8 mouse cellular contexts compared by ENCODE assay signal in genomic region chr11:94208811-94209675, GRCm38 (mm10). TPM values are rescaled to one million over a fixed set of nuclear protein-coding genes. Genes with fewer than 3 reads are reported as not detected.
DNase-seq lines count a peak whose midpoint lies in the region; ATAC-seq and TF ChIP-seq lines count a peak whose summit lies in the region.

No protein-coding gene starts in this region.

- TF ChIP-seq CTCF in heart, postnatal 0 days (IDR thresholded peaks at IDR 0.05; ENCODE audit: low read depth): no peak
- no peak for TF ChIP-seq CTCF in bone marrow macrophage, adult 2 months (IDR thresholded peaks at IDR 0.05; ENCODE audit: low read depth, low read length)

- ATAC-seq in heart, postnatal 0 days (ENCODE audit: insufficient read depth, low read depth): no peak
- ATAC-seq in hindbrain, embryonic 15.5 days (ENCODE audit: low FRiP score, low read depth): no peak
- no peak for ATAC-seq in midbrain, embryonic 14.5 days (ENCODE audit: low FRiP score, low TSS enrichment)

- TF ChIP-seq POLR2A in bone marrow macrophage, adult 2 months (IDR thresholded peaks at IDR 0.05; ENCODE audit: borderline replicate concordance, low read depth, low read length): no peak

- TF ChIP-seq EP300 in heart, postnatal 0 days (IDR thresholded peaks at IDR 0.05; ENCODE audit: low read depth): no peak

- H3K27ac ChIP-seq in heart, postnatal 0 days (ENCODE audit: low read depth): peak overlapping the region; percentile 98
- H3K27ac ChIP-seq in bone marrow macrophage, adult 2 months (ENCODE audit: insufficient read depth, low read depth, low read length): peak overlapping the region; percentile 99
- peak overlapping the region; percentile 97 for H3K27ac ChIP-seq in hindbrain, embryonic 15.5 days (replicated peaks)
- H3K27ac ChIP-seq in midbrain, embryonic 14.5 days (replicated peaks; ENCODE audit: low read depth, low read length): no peak overlapping the region

- no peaks in the 10 kb centered on the region for H3K9me3 ChIP-seq in heart, postnatal 0 days (replicated peaks; ENCODE audit: control insufficient read depth, low read length)
- no peaks in the 10 kb centered on the region for H3K9me3 ChIP-seq in hindbrain, embryonic 15.5 days
- no peaks in the 10 kb centered on the region for H3K9me3 ChIP-seq in midbrain, embryonic 14.5 days (ENCODE audit: control insufficient read depth, low read length)

- WGBS in heart, postnatal 0 days: 43% methylated on average over 8 of the region's 8 CpGs
- 49% methylated on average over 8 of the region's 8 CpGs for WGBS in hindbrain, embryonic 15.5 days
- WGBS in midbrain, embryonic 14.5 days: 59% methylated on average over 8 of the region's 8 CpGs

- H3K4me3 ChIP-seq in heart, postnatal 0 days (ENCODE audit: low read depth, low read length): 0 out of 2 replicates have a peak overlapping the region, but pooled peaks have one; percentile 41
- H3K4me3 ChIP-seq in bone marrow macrophage, adult 2 months (ENCODE audit: insufficient read depth, low read length): no peak overlapping the region
- peak overlapping the region; percentile 49 for H3K4me3 ChIP-seq in hindbrain, embryonic 15.5 days
- H3K4me3 ChIP-seq in midbrain, embryonic 14.5 days (replicated peaks; ENCODE audit: low read depth, low read length): peak overlapping the region; percentile 54; the same call in 1 of the 2 replicates

- H3K27me3 ChIP-seq in heart, postnatal 0 days (ENCODE audit: control insufficient read depth, insufficient read depth, low read length): no peaks in the 10 kb centered on the region
- H3K27me3 ChIP-seq in hindbrain, embryonic 15.5 days: no peaks in the 10 kb centered on the region
- H3K27me3 ChIP-seq in midbrain, embryonic 14.5 days (ENCODE audit: control insufficient read depth, insufficient read depth, low read length): no peaks in the 10 kb centered on the region

- intact Hi-C loops in heart, postnatal 14 days (cut with DNase I): no loop called here

- peak overlapping the region; percentile 100 for H3K4me2 ChIP-seq in heart, postnatal 0 days (ENCODE audit: low read depth, low read length)
- peak overlapping the region; percentile 88 for H3K4me2 ChIP-seq in hindbrain, embryonic 15.5 days
- H3K4me2 ChIP-seq in midbrain, embryonic 14.5 days (ENCODE audit: low read length): peak overlapping the region; percentile 99

- peaks cover 7% of the 10 kb centered on the region for H3K36me3 ChIP-seq in heart, postnatal 0 days (replicated peaks; ENCODE audit: control insufficient read depth, insufficient read depth, low read length)
- H3K36me3 ChIP-seq in hindbrain, embryonic 15.5 days: peaks cover 6% of the 10 kb centered on the region
- H3K36me3 ChIP-seq in midbrain, embryonic 14.5 days (ENCODE audit: control insufficient read depth, insufficient read depth, low read length): peaks cover 7% of the 10 kb centered on the region

- no peak overlapping the region for H3K9ac ChIP-seq in heart, postnatal 0 days (replicated peaks; ENCODE audit: low read depth, low read length)
- no peak overlapping the region for H3K9ac ChIP-seq in hindbrain, embryonic 15.5 days
- no peak overlapping the region for H3K9ac ChIP-seq in midbrain, embryonic 14.5 days (replicated peaks; ENCODE audit: low read length)

- H3K4me1 ChIP-seq in heart, postnatal 0 days (ENCODE audit: control insufficient read depth, insufficient read depth): no peaks in the 10 kb centered on the region
- H3K4me1 ChIP-seq in bone marrow macrophage, adult 2 months (ENCODE audit: control insufficient read depth, insufficient read depth, low read length): peaks cover 36% of the 10 kb centered on the region
- H3K4me1 ChIP-seq in hindbrain, embryonic 15.5 days (replicated peaks): peaks cover 23% of the 10 kb centered on the region
- H3K4me1 ChIP-seq in midbrain, embryonic 14.5 days (ENCODE audit: control insufficient read depth, insufficient read depth, low read length): peaks cover 10% of the 10 kb centered on the region

- DNase-seq in heart, postnatal 0 days (ENCODE audit: low spot score): no peak
- no peak for DNase-seq in heart, postnatal 14 days
- no peak for DNase-seq in midbrain, embryonic 14.5 days
- DNase-seq in c-Kit-positive CD71-positive TER-119-positive erythroid progenitor cells, embryonic 14.5 days (ENCODE audit: low spot score): no peak
- no peak for DNase-seq in yolk sac, embryonic 10.5 days (ENCODE audit: low spot score)
- no peak for DNase-seq in layer of hippocampus, adult 9-10 months (ENCODE audit: low spot score)

RNA-seq across cellular contexts. Expression of gene Tob1, which starts 2.2 kb away (rescaled TPM):
- total RNA-seq in heart, postnatal 0 days (2014; rRNA removed; ENCODE audit: low replicate concordance): 20.3 and 42.6 TPM in 2 replicates
- polyA plus RNA-seq in heart, postnatal 0 days (2015; fragmentation: Nextera tagmentation; extraction: Ambion mirVana): 69.3 and 72.5 TPM in 2 replicates
- 10 to 100 TPM; 64.1 to 67.6 TPM for total RNA-seq in heart, postnatal 14 days (2021)
- polyA plus RNA-seq in bone marrow macrophage, adult 2 months (2012; ENCODE audit: insufficient read depth, insufficient read length, missing spikeins): 16.7 and 17.1 TPM in 2 replicates
- polyA plus RNA-seq in hindbrain, embryonic 15.5 days (2015; fragmentation: Nextera tagmentation; extraction: Ambion mirVana): 32.8 and 35.6 TPM in 2 replicates
- 29.5 and 34.7 TPM in 2 replicates for polyA plus RNA-seq in midbrain, embryonic 14.5 days (2014; fragmentation: Nextera tagmentation; extraction: Ambion mirVana)

RNA-seq across cellular contexts. Expression of gene Wfikkn2, which starts 36.8 kb away (rescaled TPM):
- total RNA-seq in heart, postnatal 0 days (2014; rRNA removed; ENCODE audit: low replicate concordance): 0.76 and 2.7 TPM in 2 replicates
- polyA plus RNA-seq in heart, postnatal 0 days (2015; fragmentation: Nextera tagmentation; extraction: Ambion mirVana): 1.6 and 1.7 TPM in 2 replicates
- total RNA-seq in heart, postnatal 14 days (2021): 1 to 10 TPM; 1.5 to 1.8 TPM
- not detected in 2 replicates for polyA plus RNA-seq in bone marrow macrophage, adult 2 months (2012; ENCODE audit: insufficient read depth, insufficient read length, missing spikeins)
- polyA plus RNA-seq in hindbrain, embryonic 15.5 days (2015; fragmentation: Nextera tagmentation; extraction: Ambion mirVana): 6.6 and 7.9 TPM in 2 replicates
- polyA plus RNA-seq in midbrain, embryonic 14.5 days (2014; fragmentation: Nextera tagmentation; extraction: Ambion mirVana): 0.47 and 2.0 TPM in 2 replicates
